Mouse (Mus musculus) embryonic facial prominence, embryonic 14.5 days (tissue): ENCODE data around the gene Appl1. TPM values are rescaled to one million over a fixed set of nuclear protein-coding genes. Genes with fewer than 3 reads are reported as not detected.

ENCODE experiments used
- ATAC-seq: fragments of 200-750 bp; cut with Nextera tagmentation; 2 replicates; pipeline ENCODE4 v1.8.0; 2017; ENCODE audit warnings: low read depth, moderate number of reproducible peaks, moderate TSS enrichment
- DNase-seq: peaks from one replicate; pipeline ENCODE4 v3.0.0-alpha.2; 2015; ENCODE audit warnings: low spot score
- H3K27ac ChIP-seq: fragments of 300-500 bp; sonication (generic); replicated peaks from 2 replicates; pipeline ENCODE4 v1.5.1; 2014; ENCODE audit warnings: low read depth, mild to moderate bottlenecking, low read length, moderate library complexity
- H3K27me3 ChIP-seq: fragments of 300-500 bp; sonication (generic); replicated peaks from 2 replicates; pipeline ENCODE4 v1.6.1; 2014; ENCODE audit warnings: low read length; ENCODE audit not compliant: control insufficient read depth, insufficient read depth
- H3K36me3 ChIP-seq: fragments of 300-500 bp; sonication (generic); 2 replicates; pipeline ENCODE4 v1.6.1; 2014; ENCODE audit warnings: low read length, mixed read lengths; ENCODE audit not compliant: control insufficient read depth, insufficient read depth
- H3K4me1 ChIP-seq: fragments of 300-500 bp; sonication (generic); 2 replicates; pipeline ENCODE4 v1.6.1; 2014; ENCODE audit warnings: antibody characterized with exemption, low read length; ENCODE audit not compliant: control insufficient read depth, insufficient read depth
- H3K4me2 ChIP-seq: fragments of 300-500 bp; sonication (generic); 2 replicates; pipeline ENCODE4 v1.6.1; 2014; ENCODE audit warnings: low read depth, mild to moderate bottlenecking, low read length, moderate library complexity, mixed read lengths
- H3K4me3 ChIP-seq: fragments of 300-500 bp; sonication (generic); 2 replicates; pipeline ENCODE4 v1.5.1; 2014; ENCODE audit warnings: low read depth, mild to moderate bottlenecking, low read length
- H3K9ac ChIP-seq: fragments of 300-500 bp; sonication (generic); 2 replicates; pipeline ENCODE4 v1.6.1; 2014; ENCODE audit warnings: low read depth, mild to moderate bottlenecking, low read length, moderate library complexity, mixed read lengths
- H3K9me3 ChIP-seq: fragments of 300-500 bp; sonication (generic); 2 replicates; pipeline ENCODE4 v1.6.1; 2016; ENCODE audit warnings: low read length; ENCODE audit not compliant: control insufficient read depth
- WGBS: fragments of 180-500 bp; shearing (Covaris S2); extraction: QIAGEN DNeasy Blood & Tissue Kit; methylation state at CpG from one replicate; pipeline ENCODE4 v1.1.7; 2014; 5-methylcytosine and 5-hydroxymethylcytosine counted together
- polyA plus RNA-seq: library from polyadenylated mRNA; unstranded; fragments of >200 nt; fragmentation: Nextera tagmentation; extraction: Ambion mirVana; gene quantifications from 2 replicates; pipeline ENCODE4 v1.2.1, GENCODE M21; 2014

Appl1 gene
- polyA plus RNA-seq = 48.6 and 50.8 TPM in 2 replicates

GRCm38 (mm10) chr14:26971106-26971789 is at the start of gene Appl1:
Gene Appl1, minus strand, starts transcription at chr14:26971232.
- peaks cover 10% of the 10 kb centered on the region for H3K4me1 ChIP-seq
- 42% methylated on average over 10 of the region's 10 CpGs for WGBS
- no peak for DNase-seq

GRCm38 (mm10) chr14:27019850-27020249 is 48.8 kb upstream of the Appl1 start:
- H3K27me3 ChIP-seq = no peaks in the 10 kb centered on the region
- no peak overlapping the region for H3K27ac ChIP-seq
- no peak overlapping the region for H3K4me2 ChIP-seq
- no peak overlapping the region for H3K4me3 ChIP-seq
- ATAC-seq (no peak), DNase-seq (no peak)
- WGBS = 85% methylated on average over 14 of the region's 14 CpGs
- H3K4me1 ChIP-seq = no peaks in the 10 kb centered on the region
- H3K9me3 ChIP-seq = no peaks in the 10 kb centered on the region
- no peaks in the 10 kb centered on the region for H3K36me3 ChIP-seq
- no peak overlapping the region for H3K9ac ChIP-seq

More at GRCm38 (mm10) chr14:26971106-26971789, at the start of gene Appl1:
- Histone ChIP-seq H3K4me2 (peak within 1 kb of the TSS; percentile 69), H3K36me3 (no peaks in the 10 kb centered on the region), H3K4me3 (peak within 1 kb of the TSS; percentile 95), H3K27ac (peak within 1 kb of the TSS; percentile 93), H3K9me3 (no peaks in the 10 kb centered on the region), H3K9ac (peak within 1 kb of the TSS; percentile 95), H3K27me3 (no peaks in the 10 kb centered on the region)
- no peak for ATAC-seq

GRCm38 (mm10) chr14:27017936-27018335 is 46.9 kb upstream of the Appl1 start:
- no peak overlapping the region for H3K4me2 ChIP-seq
- no peaks in the 10 kb centered on the region for H3K36me3 ChIP-seq
- H3K27ac ChIP-seq = no peak overlapping the region
- no peaks in the 10 kb centered on the region for H3K9me3 ChIP-seq
- no peak overlapping the region for H3K4me3 ChIP-seq
- no peak for DNase-seq
- no peak overlapping the region for H3K9ac ChIP-seq
- no peaks in the 10 kb centered on the region for H3K27me3 ChIP-seq
- no peak for ATAC-seq
- 92% methylated on average over 2 of the region's 2 CpGs for WGBS
- no peaks in the 10 kb centered on the region for H3K4me1 ChIP-seq

- WGBS = 39% methylated on average over 4 of the region's 4 CpGs
- H3K27me3 ChIP-seq = no peaks in the 10 kb centered on the region
- no peak overlapping the region for H3K4me2 ChIP-seq
- H3K9ac ChIP-seq = no peak overlapping the region
- no peaks in the 10 kb centered on the region for H3K9me3 ChIP-seq
- H3K36me3 ChIP-seq = no peaks in the 10 kb centered on the region
- ATAC-seq = no peak
- H3K27ac ChIP-seq = no peak overlapping the region
- no peaks in the 10 kb centered on the region for H3K4me1 ChIP-seq
- no peak overlapping the region for H3K4me3 ChIP-seq
- DNase-seq = no peak
Measured at GRCm38 (mm10) chr14:27013658-27014057, 42.6 kb upstream of the Appl1 start.

- H3K9ac ChIP-seq = no peak overlapping the region
- no peaks in the 10 kb centered on the region for H3K9me3 ChIP-seq
- H3K4me1 ChIP-seq = no peaks in the 10 kb centered on the region
- H3K27ac ChIP-seq = no peak overlapping the region
- WGBS = 76% methylated on average over 5 of the region's 5 CpGs
- H3K27me3 ChIP-seq = no peaks in the 10 kb centered on the region
- ATAC-seq (no peak), DNase-seq (no peak)
- no peak overlapping the region for H3K4me2 ChIP-seq
- H3K36me3 ChIP-seq = no peaks in the 10 kb centered on the region
- H3K4me3 ChIP-seq = no peak overlapping the region
Measured at GRCm38 (mm10) chr14:27011561-27011960, 40.5 kb upstream of the Appl1 start.

- no peaks in the 10 kb centered on the region for H3K4me1 ChIP-seq
- ATAC-seq (no peak), DNase-seq (no peak)
- H3K27ac ChIP-seq = no peak overlapping the region
- H3K4me3 ChIP-seq = no peak overlapping the region
- H3K9ac ChIP-seq = no peak overlapping the region
- WGBS = 31% methylated on average over 6 of the region's 6 CpGs
- no peaks in the 10 kb centered on the region for H3K9me3 ChIP-seq
- peaks cover 2% of the 10 kb centered on the region; the same call in 1 of the 2 replicates for H3K27me3 ChIP-seq
- H3K36me3 ChIP-seq = no peaks in the 10 kb centered on the region
- H3K4me2 ChIP-seq = no peak overlapping the region
Measured at GRCm38 (mm10) chr14:27005937-27006336, 34.9 kb upstream of the Appl1 start.

GRCm38 (mm10) chr14:27004906-27005305 is 33.9 kb upstream of the Appl1 start:
- 72% methylated on average over 7 of the region's 7 CpGs for WGBS

GRCm38 (mm10) chr14:27000386-27000785 is 29.4 kb upstream of the Appl1 start:
- Histone ChIP-seq H3K27ac (no peak overlapping the region), H3K4me3 (no peak overlapping the region), H3K27me3 (peaks cover 7% of the 10 kb centered on the region; the same call in 1 of the 2 replicates), H3K4me1 (no peaks in the 10 kb centered on the region), H3K9me3 (no peaks in the 10 kb centered on the region), H3K36me3 (no peaks in the 10 kb centered on the region), H3K4me2 (0 out of 2 replicates have a peak overlapping the region, but pooled peaks have one; percentile 0), H3K9ac (no peak overlapping the region)
- ATAC-seq (no peak), DNase-seq (no peak)
- WGBS = 1% methylated on average over 11 of the region's 11 CpGs

More at GRCm38 (mm10) chr14:27004906-27005305, 33.9 kb upstream of the Appl1 start:
- Histone ChIP-seq H3K4me3 (no peak overlapping the region), H3K9me3 (no peaks in the 10 kb centered on the region), H3K27me3 (peaks cover 7% of the 10 kb centered on the region; the same call in 1 of the 2 replicates), H3K9ac (no peak overlapping the region), H3K36me3 (no peaks in the 10 kb centered on the region), H3K4me2 (no peak overlapping the region), H3K27ac (no peak overlapping the region), H3K4me1 (no peaks in the 10 kb centered on the region)
- DNase-seq (no peak), ATAC-seq (no peak)

- H3K4me2 ChIP-seq = no peak overlapping the region
- ATAC-seq (no peak), DNase-seq (no peak)
- H3K4me3 ChIP-seq = no peak overlapping the region
- no peaks in the 10 kb centered on the region for H3K36me3 ChIP-seq
- peaks cover 6% of the 10 kb centered on the region; the same call in 1 of the 2 replicates for H3K4me1 ChIP-seq
- no peak overlapping the region for H3K27ac ChIP-seq
- peaks cover 7% of the 10 kb centered on the region; the same call in 1 of the 2 replicates for H3K27me3 ChIP-seq
- H3K9ac ChIP-seq = no peak overlapping the region
- H3K9me3 ChIP-seq = no peaks in the 10 kb centered on the region
Measured at GRCm38 (mm10) chr14:26996257-26996656, 25.2 kb upstream of the Appl1 start.
